In the genomic region with DNA sequence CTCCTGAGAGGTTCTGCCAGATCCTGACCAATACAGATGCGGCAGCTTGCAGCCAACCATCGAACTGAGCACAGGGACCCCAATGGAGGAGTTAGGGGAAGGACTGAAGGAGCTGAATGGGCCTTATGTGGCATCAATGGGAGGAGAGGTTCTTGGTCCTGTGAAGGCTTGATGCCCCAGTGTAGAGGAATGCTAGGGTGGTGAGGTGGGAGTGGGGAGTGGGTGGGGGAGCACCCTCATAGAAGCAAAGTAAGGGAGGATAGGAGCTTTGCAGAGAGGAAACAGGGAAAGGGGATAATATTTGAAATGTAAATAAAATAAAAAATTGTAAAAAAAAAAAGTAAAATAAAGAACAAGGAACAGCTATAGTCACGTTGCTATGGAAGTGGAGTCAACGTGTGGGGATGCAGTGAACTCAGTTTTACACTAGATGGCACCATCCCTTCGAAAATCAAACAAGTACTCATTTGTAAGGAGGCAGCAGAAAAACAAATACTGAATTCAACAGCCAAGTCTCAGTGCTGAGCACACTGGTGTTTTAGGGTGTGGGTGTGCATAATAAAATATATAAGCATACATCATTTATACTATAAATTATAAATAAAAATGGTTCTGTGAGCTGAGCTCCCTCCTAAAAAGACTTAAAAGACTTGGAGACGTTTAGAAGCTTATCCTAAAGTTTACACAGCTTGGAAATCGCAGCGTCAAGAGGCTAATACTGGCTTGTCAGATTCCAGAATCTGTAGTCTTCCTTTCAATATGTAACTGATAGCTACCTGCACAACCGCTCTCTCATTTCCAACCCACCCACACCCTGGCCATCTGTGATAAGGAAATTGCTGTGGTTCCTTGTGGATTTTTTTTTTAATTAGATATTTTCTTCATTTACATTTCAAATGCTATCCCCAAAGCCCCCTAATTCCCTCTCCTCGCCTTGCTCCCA, we compare ENCODE assay signal across 9 mouse cellular contexts. TPM values are rescaled to one million over a fixed set of nuclear protein-coding genes. Genes with fewer than 3 reads are reported as not detected.
A peak's percentile ranks its signal among the peaks of the same experiment; 100 is the strongest.
DNase-seq lines count a peak whose midpoint lies in the region; ATAC-seq and TF ChIP-seq lines count a peak whose summit lies in the region.
"Had no signal": no experiment of that assay in that cellular context is flagged by ENCODE, and none has a peak within 500 bp of the region (broad histone marks: within the 10 kb centered on the region; RNA-seq: fewer than 3 reads in every experiment).

No protein-coding gene starts in this region.

- no peak overlapping the region for H3K4me2 ChIP-seq in kidney, embryonic 14.5 days (replicated peaks; ENCODE audit: low read depth, low read length)
- no peak overlapping the region for H3K4me2 ChIP-seq in limb, embryonic 14.5 days (replicated peaks; ENCODE audit: low read depth, low read length, severe bottlenecking)
- H3K4me2 ChIP-seq in neural tube, embryonic 11.5 days (ENCODE audit: low read depth) = no peak overlapping the region

- no peak overlapping the region for H3K4me3 ChIP-seq in kidney, embryonic 14.5 days (ENCODE audit: low read length)
- no peak overlapping the region for H3K4me3 ChIP-seq in limb, embryonic 14.5 days (replicated peaks; ENCODE audit: low read length)
- H3K4me3 ChIP-seq in neural tube, embryonic 11.5 days (ENCODE audit: low read depth, low read length) = no peak overlapping the region

- H3K36me3 ChIP-seq in kidney, embryonic 14.5 days (ENCODE audit: control insufficient read depth, insufficient read depth, low read length) = no peaks in the 10 kb centered on the region
- no peaks in the 10 kb centered on the region for H3K36me3 ChIP-seq in limb, embryonic 14.5 days (ENCODE audit: control insufficient read depth, insufficient read depth, low read length)
- no peaks in the 10 kb centered on the region for H3K36me3 ChIP-seq in neural tube, embryonic 11.5 days (ENCODE audit: control insufficient read depth, insufficient read depth, low read length)

- H3K4me1 ChIP-seq in kidney, embryonic 14.5 days (ENCODE audit: control insufficient read depth, insufficient read depth, low read length) = no peaks in the 10 kb centered on the region
- no peaks in the 10 kb centered on the region for H3K4me1 ChIP-seq in limb, embryonic 14.5 days (ENCODE audit: control insufficient read depth, insufficient read depth, low read length)
- H3K4me1 ChIP-seq in neural tube, embryonic 11.5 days (ENCODE audit: control insufficient read depth, insufficient read depth, low read length) = no peaks in the 10 kb centered on the region

- no peaks in the 10 kb centered on the region for H3K27me3 ChIP-seq in kidney, embryonic 14.5 days (ENCODE audit: control insufficient read depth, insufficient read depth, low read length)
- H3K27me3 ChIP-seq in limb, embryonic 14.5 days (ENCODE audit: control insufficient read depth, insufficient read depth, low read length) = no peaks in the 10 kb centered on the region
- H3K27me3 ChIP-seq in neural tube, embryonic 11.5 days (ENCODE audit: control insufficient read depth, insufficient read depth, low read length) = no peaks in the 10 kb centered on the region

- no peak for TF ChIP-seq POLR2A in limb, embryonic 14.5 days (IDR thresholded peaks at IDR 0.05; ENCODE audit: borderline replicate concordance, extremely low read depth, insufficient read depth, insufficient read length)

- no peaks in the 10 kb centered on the region for H3K9me3 ChIP-seq in kidney, embryonic 14.5 days (ENCODE audit: control insufficient read depth, low read length)
- H3K9me3 ChIP-seq in limb, embryonic 14.5 days (ENCODE audit: control insufficient read depth, low read length) = no peaks in the 10 kb centered on the region
- no peaks in the 10 kb centered on the region for H3K9me3 ChIP-seq in neural tube, embryonic 11.5 days (ENCODE audit: control insufficient read depth, low read length)

- peak; percentile 88 for ATAC-seq in CD4-positive, CD25-positive, alpha-beta regulatory T cell, adult 4 months
- peak; percentile 68 for ATAC-seq in kidney, embryonic 14.5 days (ENCODE audit: low FRiP score, low TSS enrichment)
- peak; percentile 62; the same call in 1 of the 2 replicates for ATAC-seq in limb, embryonic 14.5 days (ENCODE audit: low FRiP score, low read depth)
- peak; percentile 74; the same call in 1 of the 2 replicates for ATAC-seq in neural tube, embryonic 11.5 days (ENCODE audit: insufficient read depth, low FRiP score, low TSS enrichment)

- 48% methylated on average over 10 of the region's 10 CpGs for WGBS in kidney, embryonic 14.5 days
- 49% methylated on average over 10 of the region's 10 CpGs for WGBS in limb, embryonic 14.5 days
- WGBS in neural tube, embryonic 11.5 days = 51% methylated on average over 10 of the region's 10 CpGs

- no peak overlapping the region for H3K27ac ChIP-seq in kidney, embryonic 14.5 days (ENCODE audit: low read depth, low read length)
- H3K27ac ChIP-seq in limb, embryonic 14.5 days (replicated peaks; ENCODE audit: low read depth, low read length) = no peak overlapping the region
- no peak overlapping the region for H3K27ac ChIP-seq in neural tube, embryonic 11.5 days (ENCODE audit: low read depth, low read length)

- peak; percentile 85 for DNase-seq in 3T3-L1 (ENCODE audit: low read depth, low spot score)
- peak; percentile 23 for DNase-seq in cerebellum, adult 8-10 months
- peak; percentile 18 to 37 for DNase-seq in frontal cortex, postnatal 10 days (ENCODE audit: low spot score in 2 of 2)
- DNase-seq in limb, embryonic 14.5 days (ENCODE audit: low spot score) = peak; percentile 41
- peak; percentile 27 for DNase-seq in neural tube, embryonic 11.5 days (ENCODE audit: low spot score)
- DNase-seq in spleen, adult 12 weeks (ENCODE audit: low spot score) = no peak

- H3K9ac ChIP-seq in kidney, embryonic 14.5 days (ENCODE audit: low read depth, low read length) = no peak overlapping the region
- H3K9ac ChIP-seq in limb, embryonic 14.5 days (ENCODE audit: low read depth, low read length, severe bottlenecking) = no peak overlapping the region
- no peak overlapping the region for H3K9ac ChIP-seq in neural tube, embryonic 11.5 days (ENCODE audit: low read length)

RNA-seq across cellular contexts. Expression of a gene that starts 24.2 kb away (rescaled TPM):
- not detected for polyA plus RNA-seq in CD4-positive, CD25-positive, alpha-beta regulatory T cell, adult 4 months (2017; shearing (Covaris generic))
- not detected in 2 replicates for polyA plus RNA-seq in kidney, embryonic 14.5 days (2014; fragmentation: Nextera tagmentation; extraction: Ambion mirVana)
- 0.03 and 0.09 TPM in 2 replicates for polyA plus RNA-seq in limb, embryonic 14.5 days (2012; rRNA removed)
- not detected in 2 replicates for polyA plus RNA-seq in limb, embryonic 14.5 days (2014; fragmentation: Nextera tagmentation; extraction: Ambion mirVana)
- not detected in 2 replicates for polyA plus RNA-seq in neural tube, embryonic 11.5 days (2014; fragmentation: Nextera tagmentation; extraction: Ambion mirVana)
- polyA plus RNA-seq: heart, embryonic 14.5 days had no signal

RNA-seq across cellular contexts. Expression of a gene that starts 54.2 kb away (rescaled TPM):
- 10 to 100 TPM; 60.7 to 63.2 TPM for polyA plus RNA-seq in CD4-positive, CD25-positive, alpha-beta regulatory T cell, adult 4 months (2017; shearing (Covaris generic))
- polyA plus RNA-seq in kidney, embryonic 14.5 days (2014; fragmentation: Nextera tagmentation; extraction: Ambion mirVana) = 160 and 166 TPM in 2 replicates
- polyA plus RNA-seq in limb, embryonic 14.5 days (2012; rRNA removed) = 116 and 138 TPM in 2 replicates
- 154 and 156 TPM in 2 replicates for polyA plus RNA-seq in limb, embryonic 14.5 days (2014; fragmentation: Nextera tagmentation; extraction: Ambion mirVana)
- 213 and 219 TPM in 2 replicates for polyA plus RNA-seq in neural tube, embryonic 11.5 days (2014; fragmentation: Nextera tagmentation; extraction: Ambion mirVana)
